Mouse (Mus musculus) MEL (cell line): Measurements from ENCODE around the gene Id2. TPM values are rescaled to one million over a fixed set of nuclear protein-coding genes. Genes with fewer than 3 reads are reported as not detected.

Experiments
- DNase-seq: peaks from one replicate; pipeline ENCODE4 v3.0.0; 2011; ENCODE audit warnings: low read depth, low spot score
- H3K27ac ChIP-seq: 2 replicates; pipeline ENCODE4 v1.5.1; 2012; ENCODE audit warnings: low read depth, mild to moderate bottlenecking, control low read depth, low read length, moderate library complexity; ENCODE audit not compliant: control insufficient read depth
- H3K27me3 ChIP-seq, 2 experiments: fragments of 150-350 bp in 1 of 2; sonication (generic) in 1 of 2; 2 replicates each; pipeline ENCODE4 v1.6.1; 2012; ENCODE audit warnings: low read length in 2 of 2, mild to moderate bottlenecking in 2 of 2, improper control_type of control experiment in 1 of 2, moderate library complexity in 1 of 2; ENCODE audit not compliant: insufficient read depth in 2 of 2, control insufficient read depth in 1 of 2
- H3K36me3 ChIP-seq, 2 experiments: 2 replicates each; pipeline ENCODE4 v1.6.1; 2012 to 2014; ENCODE audit warnings: low read length in 2 of 2, improper control_type of control experiment in 1 of 2, inconsistent platforms in 1 of 2, mild to moderate bottlenecking in 1 of 2; ENCODE audit not compliant: insufficient read depth in 2 of 2, control insufficient read depth in 1 of 2
- H3K4me1 ChIP-seq, 2 experiments: fragments of 150-350 bp in 1 of 2; sonication (generic) in 1 of 2; 2 replicates each; pipeline ENCODE4 v1.6.1; 2012; ENCODE audit warnings: low read length in 2 of 2, improper control_type of control experiment in 1 of 2, mild to moderate bottlenecking in 1 of 2; ENCODE audit not compliant: insufficient read depth in 2 of 2, control insufficient read depth in 1 of 2
- H3K4me3 ChIP-seq, 2 experiments: fragments of 150-350 bp in 1 of 2; sonication (generic) in 1 of 2; 2 replicates each; pipeline ENCODE4 v1.5.1; 2012; ENCODE audit warnings: low read depth in 2 of 2, low read length in 2 of 2, mild to moderate bottlenecking in 2 of 2, moderate library complexity in 2 of 2, control low read depth in 1 of 2, improper control_type of control experiment in 1 of 2; ENCODE audit not compliant: control insufficient read depth in 1 of 2, insufficient read depth in 1 of 2
- H3K79me2 ChIP-seq: 2 replicates; pipeline ENCODE4 v1.6.1; 2012; ENCODE audit warnings: mild to moderate bottlenecking, low read length, moderate library complexity; ENCODE audit not compliant: control insufficient read depth, poor library complexity, insufficient read depth
- H3K9ac ChIP-seq: 2 replicates; pipeline ENCODE4 v1.6.1; 2012; ENCODE audit warnings: low read depth, mild to moderate bottlenecking, control low read depth, low read length, moderate library complexity; ENCODE audit not compliant: control insufficient read depth, poor library complexity, severe bottlenecking
- H3K9me3 ChIP-seq: fragments of 150-350 bp; sonication (generic); replicated peaks from 2 replicates; pipeline ENCODE4 v1.6.1; 2012; ENCODE audit warnings: mild to moderate bottlenecking, low read length, improper control_type of control experiment, moderate library complexity; ENCODE audit not compliant: insufficient read depth
- BHLHE40 ChIP-seq: IDR thresholded peaks from 2 replicates; pipeline ENCODE4 v1.6.1; 2012; ENCODE audit warnings: low read depth, mild to moderate bottlenecking, inconsistent platforms, low read length, improper control_type of control experiment, borderline replicate concordance
- CHD1 ChIP-seq: IDR thresholded peaks from 2 replicates; pipeline ENCODE4 v1.6.1; 2012; ENCODE audit warnings: low read depth, mild to moderate bottlenecking, inconsistent platforms, low read length, improper control_type of control experiment
- CHD2 ChIP-seq: IDR thresholded peaks from 2 replicates; pipeline ENCODE4 v1.6.1; 2011; ENCODE audit warnings: low read length, improper control_type of control experiment
- CTCF ChIP-seq, 3 experiments: IDR thresholded peaks in 2 of 3; conservative IDR thresholded peaks in 1 of 3; 2 replicates each; pipeline ENCODE4 v1.5.1; 2011 to 2012; ENCODE audit warnings: low read length in 3 of 3, low read depth in 2 of 3, mild to moderate bottlenecking in 2 of 3, improper control_type of control experiment in 1 of 3, inconsistent platforms in 1 of 3, mixed read lengths in 1 of 3, moderate library complexity in 1 of 3; ENCODE audit not compliant: control insufficient read depth in 1 of 3, insufficient read depth in 1 of 3, poor library complexity in 1 of 3, severe bottlenecking in 1 of 3
- E2F4 ChIP-seq: IDR thresholded peaks from 2 replicates; pipeline ENCODE4 v1.6.1; 2011; ENCODE audit warnings: low read depth, low read length, improper control_type of control experiment, borderline replicate concordance
- ELF1 ChIP-seq: IDR thresholded peaks from 2 replicates; pipeline ENCODE4 v1.6.1; 2014; ENCODE audit warnings: low read depth, mild to moderate bottlenecking, inconsistent platforms, low read length, improper control_type of control experiment, moderate library complexity
- EP300 ChIP-seq, 2 experiments: IDR thresholded peaks; 2 replicates each; pipeline ENCODE4 v1.6.1; 2011; ENCODE audit warnings: improper control_type of control experiment in 2 of 2, low read length in 2 of 2, low read depth in 1 of 2, mild to moderate bottlenecking in 1 of 2
- ETS1 ChIP-seq: IDR thresholded peaks from 2 replicates; pipeline ENCODE4 v1.6.1; 2012; ENCODE audit warnings: low read depth, mild to moderate bottlenecking, inconsistent platforms, low read length, improper control_type of control experiment, moderate library complexity
- GABPA ChIP-seq: IDR thresholded peaks from 2 replicates; pipeline ENCODE4 v1.6.1; 2012; ENCODE audit warnings: low read depth, mild to moderate bottlenecking, inconsistent platforms, low read length, improper control_type of control experiment, moderate library complexity
- HCFC1 ChIP-seq: IDR thresholded peaks from 2 replicates; pipeline ENCODE4 v1.6.1; 2012; ENCODE audit warnings: low read depth, mild to moderate bottlenecking, inconsistent platforms, low read length, improper control_type of control experiment, moderate library complexity
- JUND ChIP-seq: IDR thresholded peaks from 2 replicates; pipeline ENCODE4 v1.6.1; 2011; ENCODE audit warnings: low read depth, mild to moderate bottlenecking, improper control_type of control experiment, low read length
- KAT2A ChIP-seq: conservative IDR thresholded peaks from 2 replicates; pipeline ENCODE4 v1.6.1; 2012; ENCODE audit warnings: low read depth, low read length, improper control_type of control experiment, inconsistent platforms
- MAFK ChIP-seq: IDR thresholded peaks from 2 replicates; pipeline ENCODE4 v1.6.1; 2011; ENCODE audit warnings: low read depth, mild to moderate bottlenecking, low read length, improper control_type of control experiment, borderline replicate concordance
- MAX ChIP-seq: IDR thresholded peaks from 2 replicates; pipeline ENCODE4 v1.6.1; 2011; ENCODE audit warnings: low read length, improper control_type of control experiment
- MEF2A ChIP-seq: IDR thresholded peaks from 2 replicates; pipeline ENCODE4 v1.6.1; 2014; ENCODE audit warnings: low read depth, mild to moderate bottlenecking, inconsistent platforms, low read length, improper control_type of control experiment; ENCODE audit not compliant: poor library complexity, insufficient replicate concordance, severe bottlenecking; ENCODE audit errors: extremely low read depth
- MXI1 ChIP-seq: IDR thresholded peaks from 2 replicates; pipeline ENCODE4 v1.6.1; 2011; ENCODE audit warnings: mild to moderate bottlenecking, low read depth, low read length, improper control_type of control experiment
- MYB ChIP-seq: IDR thresholded peaks from 2 replicates; pipeline ENCODE4 v1.6.1; 2011; ENCODE audit warnings: mild to moderate bottlenecking, low read depth, low read length, improper control_type of control experiment
- MYC ChIP-seq: IDR thresholded peaks from 2 replicates; pipeline ENCODE4 v1.6.1; 2011; ENCODE audit warnings: low read depth, mild to moderate bottlenecking, low read length, improper control_type of control experiment, moderate library complexity
- NELFE ChIP-seq: IDR thresholded peaks from 2 replicates; pipeline ENCODE4 v1.6.1; 2011; ENCODE audit warnings: low read depth, low read length, improper control_type of control experiment
- NRF1 ChIP-seq: IDR thresholded peaks from 2 replicates; pipeline ENCODE4 v1.6.1; 2014; ENCODE audit warnings: low read depth, mild to moderate bottlenecking, inconsistent platforms, low read length, improper control_type of control experiment, moderate library complexity; ENCODE audit not compliant: poor library complexity, insufficient read depth, severe bottlenecking
- POLR2A ChIP-seq, 2 experiments: IDR thresholded peaks; 2 replicates each; pipeline ENCODE4 v1.6.1; 2011 to 2012; ENCODE audit warnings: low read length in 2 of 2, mild to moderate bottlenecking in 2 of 2, control low read depth in 1 of 2, improper control_type of control experiment in 1 of 2, low read depth in 1 of 2, moderate library complexity in 1 of 2; ENCODE audit not compliant: control insufficient read depth in 1 of 2, insufficient read depth in 1 of 2, poor library complexity in 1 of 2
- POLR2AphosphoS2 ChIP-seq: IDR thresholded peaks from 2 replicates; pipeline ENCODE4 v1.6.1; 2011; ENCODE audit warnings: low read length, improper control_type of control experiment
- POLR2AphosphoS5 ChIP-seq: IDR thresholded peaks from 2 replicates; pipeline ENCODE4 v1.6.1; 2012; ENCODE audit warnings: low read depth, borderline replicate concordance, mild to moderate bottlenecking, inconsistent platforms, low read length, moderate library complexity, mixed read lengths
- RAD21 ChIP-seq: IDR thresholded peaks from 2 replicates; pipeline ENCODE4 v1.6.1; 2011; ENCODE audit warnings: mild to moderate bottlenecking, low read depth, low read length, improper control_type of control experiment
- RCOR1 ChIP-seq: IDR thresholded peaks from 2 replicates; pipeline ENCODE4 v1.6.1; 2012; ENCODE audit warnings: low read depth, mild to moderate bottlenecking, inconsistent platforms, low read length, improper control_type of control experiment
- SIN3A ChIP-seq: IDR thresholded peaks from 2 replicates; pipeline ENCODE4 v1.6.1; 2012; ENCODE audit warnings: low read length, improper control_type of control experiment, inconsistent platforms
- SMC3 ChIP-seq: IDR thresholded peaks from 2 replicates; pipeline ENCODE4 v1.6.1; 2011; ENCODE audit warnings: low read depth, low read length, improper control_type of control experiment
- TBP ChIP-seq: IDR thresholded peaks from 2 replicates; pipeline ENCODE4 v1.8.0; 2011; ENCODE audit warnings: low read depth, low read length, improper control_type of control experiment
- TCF12 ChIP-seq: IDR thresholded peaks from 2 replicates; pipeline ENCODE4 v1.6.1; 2014; ENCODE audit warnings: low read depth, mild to moderate bottlenecking, inconsistent platforms, low read length, improper control_type of control experiment, moderate library complexity
- USF1 ChIP-seq: IDR thresholded peaks from 2 replicates; pipeline ENCODE4 v1.6.1; 2014; ENCODE audit warnings: low read depth, mild to moderate bottlenecking, inconsistent platforms, low read length, improper control_type of control experiment, moderate library complexity
- USF2 ChIP-seq, 2 experiments: IDR thresholded peaks; 2 replicates each; pipeline ENCODE4 v1.6.1; 2011 to 2012; ENCODE audit warnings: improper control_type of control experiment in 2 of 2, low read length in 2 of 2, borderline replicate concordance in 1 of 2, inconsistent platforms in 1 of 2, low read depth in 1 of 2, mild to moderate bottlenecking in 1 of 2; ENCODE audit not compliant: insufficient read depth in 1 of 2
- ZC3H11A ChIP-seq: IDR thresholded peaks from 2 replicates; pipeline ENCODE4 v1.6.1; 2012; ENCODE audit warnings: low read depth, mild to moderate bottlenecking, inconsistent platforms, low read length, improper control_type of control experiment
- ZKSCAN1 ChIP-seq: IDR thresholded peaks from 2 replicates; pipeline ENCODE4 v1.6.1; 2012; ENCODE audit warnings: low read depth, mild to moderate bottlenecking, inconsistent platforms, low read length, improper control_type of control experiment, moderate library complexity
- ZMIZ1 ChIP-seq: IDR thresholded peaks from 2 replicates; pipeline ENCODE4 v1.6.1; 2012; ENCODE audit warnings: low read depth, mild to moderate bottlenecking, inconsistent platforms, low read length, improper control_type of control experiment, moderate library complexity
- ZNF384 ChIP-seq: IDR thresholded peaks from 2 replicates; pipeline ENCODE4 v1.6.1; 2012; ENCODE audit warnings: low read depth, mild to moderate bottlenecking, inconsistent platforms, low read length, improper control_type of control experiment
- polyA plus RNA-seq, 2 experiments: library from polyadenylated mRNA; stranded (reverse) in 1 of 2; unstranded in 1 of 2; fragments of >175 nt in 1 of 2; fragments of >200 nt in 1 of 2; gene quantifications; 2 replicates each; pipeline versions ENCODE4 v1.2.1 to v1.2.4; 2012; ENCODE audit warnings: low replicate concordance in 2 of 2, low read depth in 1 of 2; ENCODE audit not compliant: insufficient read length in 2 of 2, insufficient read depth in 1 of 2, missing spikeins in 1 of 2
- total RNA-seq: library from RNA; depleted of rRNA; stranded (reverse); fragments of 300-350 nt; gene quantifications from 2 replicates; pipeline ENCODE4 v1.2.3, GENCODE M21; 2012

The Id2 gene
- total and polyA plus RNA-seq, 3 experiments: 5.8 to 9.1 TPM; not detected in 1

GRCm38 (mm10) chr12:25098561-25099312, 1.8 kb upstream of the Id2 start:
- peak overlapping the region; percentile 42 to 69 for H3K4me3 ChIP-seq
- H3K36me3 ChIP-seq: peaks cover 0 to 3% of the 10 kb centered on the region in 2 experiments; a peak in 1 of 4 replicates
- peaks cover 14% of the 10 kb centered on the region for H3K79me2 ChIP-seq
- peak overlapping the region; percentile 83 for H3K9ac ChIP-seq
- 0 out of 2 replicates have a peak overlapping the region, but pooled peaks have one; percentile 5 for H3K27ac ChIP-seq
- H3K9me3 ChIP-seq: no peaks in the 10 kb centered on the region
- DNase-seq: peak; percentile 87
- H3K4me1 ChIP-seq: peaks cover 0 to 2% of the 10 kb centered on the region in 2 experiments; a peak in 2 of 4 replicates
- no peaks in the 10 kb centered on the region for H3K27me3 ChIP-seq
- TF ChIP-seq MYB (no peak), GABPA (no peak), RAD21 (no peak), ZNF384 (no peak; the same call in 1 of the 2 replicates), SIN3A (peak; percentile 95), MAX (peak; percentile 79), NELFE (peak; percentile 57), MXI1 (peak; percentile 94), MAFK (no peak), CTCF (IDR thresholded peaks at IDR 0.05 in 2 of 3, conservative IDR thresholded peaks at IDR 0.05 in 1 of 3; ENCODE audit: control insufficient read depth in 1 of 3, insufficient read depth in 1 of 3, low read depth in 2 of 3, low read length in 3 of 3, poor library complexity in 1 of 3, severe bottlenecking in 1 of 3) (no peak), ELF1 (peak; percentile 55; the same call in 1 of the 2 replicates), CHD2 (no peak), NRF1 (peak; percentile 45; the same call in 1 of the 2 replicates), ETS1 (peak; percentile 71), KAT2A (no peak), HCFC1 (peak; percentile 46; the same call in 1 of the 2 replicates), BHLHE40 (0 out of 2 replicates have a peak, but pooled peaks have one; percentile 8), E2F4 (no peak), CHD1 (no peak), POLR2AphosphoS2 (no peak), MEF2A (no peak), USF2 (IDR thresholded peaks at IDR 0.05; ENCODE audit: borderline replicate concordance in 1 of 2, insufficient read depth in 1 of 2, low read depth in 1 of 2, low read length in 2 of 2) (no peak), SMC3 (no peak), JUND (no peak), TCF12 (0 out of 2 replicates have a peak, but pooled peaks have one; percentile 17), ZC3H11A (no peak), POLR2A (IDR thresholded peaks at IDR 0.05; ENCODE audit: control insufficient read depth in 1 of 2, insufficient read depth in 1 of 2, low read depth in 1 of 2, low read length in 2 of 2, poor library complexity in 1 of 2) (peak; percentile 63 to 67; a peak in 3 of 4 replicates), EP300 (IDR thresholded peaks at IDR 0.05; ENCODE audit: low read depth in 1 of 2, low read length in 2 of 2) (no peak), USF1 (0 out of 2 replicates have a peak, but pooled peaks have one; percentile 40), TBP (no peak), ZKSCAN1 (no peak), RCOR1 (no peak), POLR2AphosphoS5 (no peak), MYC (no peak), ZMIZ1 (no peak)
